Mouse (Mus musculus) ES-E14 (cell line): ENCODE measurements around the gene 1600002K03Rik.

Experiments
- MAFK ChIP-seq: IDR thresholded peaks from 2 replicates; pipeline ENCODE4 v1.6.1; 2014; ENCODE audit warnings: mild to moderate bottlenecking, low read depth, low read length, inconsistent platforms; ENCODE audit not compliant: insufficient read depth
- ZC3H11A ChIP-seq: IDR thresholded peaks from 2 replicates; pipeline ENCODE4 v1.6.1; 2012; ENCODE audit warnings: low read depth, mild to moderate bottlenecking, inconsistent platforms, low read length, borderline replicate concordance

DNA sequence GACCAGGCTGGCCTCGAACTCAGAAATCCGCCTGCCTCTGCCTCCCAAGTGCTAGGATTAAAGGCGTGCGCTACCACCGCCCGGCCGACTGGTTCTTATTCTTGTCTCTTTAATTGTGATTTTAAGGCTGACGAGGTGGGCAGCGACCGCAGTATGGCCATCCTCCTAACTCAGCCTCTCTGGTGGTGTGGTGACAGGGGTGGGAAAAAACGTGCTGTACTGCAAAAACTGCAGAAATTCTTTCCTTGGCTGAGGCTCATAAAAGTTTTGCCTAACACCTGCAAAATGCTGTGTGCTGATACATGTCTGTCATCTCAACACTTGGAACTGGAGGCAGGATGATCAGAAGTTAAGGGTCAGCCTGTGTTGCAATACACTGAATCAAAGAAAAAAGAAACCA lies 614 bp downstream of the 1600002K03Rik start:
- no peak for TF ChIP-seq MAFK
- TF ChIP-seq ZC3H11A, result no peak
